Mouse (Mus musculus): ENCODE data around the gene Slc39a1. TPM values are rescaled to one million over a fixed set of nuclear protein-coding genes. Genes with fewer than 3 reads are reported as not detected.
A peak's percentile ranks its signal among the peaks of the same experiment; 100 is the strongest.
"Not testable (repeated sequence)": the region's sequence is repeated elsewhere in the genome, so short reads cannot be mapped to it uniquely, and the experiment has no call there.

The Slc39a1 gene
- total RNA-seq, 4 experiments from 2014 or later, result 37.8 to 46.4 (median 43.6) TPM

GRCm38 (mm10) chr3:90265932-90266741 lies 18.2 kb downstream of the Slc39a1 start:
- DNase-seq (ENCODE audit: low spot score in 2 of 2), result peak; percentile 55 to 68

GRCm38 (mm10) chr3:90266901-90267775 lies 19.2 kb downstream of the Slc39a1 start:
- DNase-seq (ENCODE audit: low spot score in 2 of 2), result no peak

- DNase-seq (ENCODE audit: low spot score in 2 of 2), result no peak
Observed at GRCm38 (mm10) chr3:90268190-90268589, 20.2 kb downstream of the Slc39a1 start.

- DNase-seq (ENCODE audit: low spot score in 2 of 2), result no peak
Observed at GRCm38 (mm10) chr3:90268971-90269370, 21.0 kb downstream of the Slc39a1 start.

- DNase-seq (ENCODE audit: low spot score in 2 of 2), result no peak
Observed at GRCm38 (mm10) chr3:90270784-90271183, 22.8 kb downstream of the Slc39a1 start.

GRCm38 (mm10) chr3:90272170-90272569 lies 24.2 kb downstream of the Slc39a1 start:
- no peak for DNase-seq (ENCODE audit: low spot score in 2 of 2)

GRCm38 (mm10) chr3:90273855-90274254 lies 25.9 kb downstream of the Slc39a1 start:
- DNase-seq (ENCODE audit: low spot score in 2 of 2), result no peak

GRCm38 (mm10) chr3:90275286-90275685 lies 27.3 kb downstream of the Slc39a1 start:
- DNase-seq (ENCODE audit: low spot score in 2 of 2), result no peak

GRCm38 (mm10) chr3:90276858-90277257 lies 28.9 kb downstream of the Slc39a1 start:
- no peak for DNase-seq (ENCODE audit: low spot score in 2 of 2)

GRCm38 (mm10) chr3:90277793-90278192 lies 29.8 kb downstream of the Slc39a1 start:
- DNase-seq (ENCODE audit: low spot score in 2 of 2), result no peak

- no peak for DNase-seq (ENCODE audit: low spot score in 2 of 2)
Observed at GRCm38 (mm10) chr3:90278211-90278610, 30.2 kb downstream of the Slc39a1 start.

- DNase-seq (ENCODE audit: low spot score in 2 of 2), result no peak
Observed at GRCm38 (mm10) chr3:90279216-90279615, 31.2 kb downstream of the Slc39a1 start.

- DNase-seq (ENCODE audit: low spot score in 2 of 2), result no peak
Observed at GRCm38 (mm10) chr3:90279743-90280142, 31.8 kb downstream of the Slc39a1 start.

- DNase-seq (ENCODE audit: low spot score in 2 of 2), result no peak
Observed at GRCm38 (mm10) chr3:90280708-90281107, 32.7 kb downstream of the Slc39a1 start.

GRCm38 (mm10) chr3:90284150-90284549 lies 36.2 kb downstream of the Slc39a1 start:
- DNase-seq (ENCODE audit: low spot score in 2 of 2), result no peak

- not testable (repeated sequence) for DNase-seq (ENCODE audit: low spot score in 2 of 2)
Observed at GRCm38 (mm10) chr3:90289403-90289802, 41.4 kb downstream of the Slc39a1 start.

GRCm38 (mm10) chr3:90290602-90291001 lies 42.6 kb downstream of the Slc39a1 start:
- DNase-seq (ENCODE audit: low spot score in 2 of 2), result no peak

GRCm38 (mm10) chr3:90291982-90292344 lies 44.0 kb downstream of the Slc39a1 start:
- DNase-seq (ENCODE audit: low spot score in 2 of 2), result no peak

- DNase-seq (ENCODE audit: low spot score in 2 of 2), result peak; percentile 97 to 99
Observed at GRCm38 (mm10) chr3:90292345-90293275, 44.6 kb downstream of the Slc39a1 start, which contains the start of gene Gatad2b. Gene Gatad2b (plus strand): TSS chr3:90293178.

GRCm38 (mm10) chr3:90293352-90294063 lies 45.5 kb downstream of the Slc39a1 start:
- peak; percentile 19 to 24 for DNase-seq (ENCODE audit: low spot score in 2 of 2)

Measured in gastrocnemius, adult 8-10 months (tissue).